Comparison of ENCODE assay signal across 8 mouse cellular contexts in the genomic region with DNA sequence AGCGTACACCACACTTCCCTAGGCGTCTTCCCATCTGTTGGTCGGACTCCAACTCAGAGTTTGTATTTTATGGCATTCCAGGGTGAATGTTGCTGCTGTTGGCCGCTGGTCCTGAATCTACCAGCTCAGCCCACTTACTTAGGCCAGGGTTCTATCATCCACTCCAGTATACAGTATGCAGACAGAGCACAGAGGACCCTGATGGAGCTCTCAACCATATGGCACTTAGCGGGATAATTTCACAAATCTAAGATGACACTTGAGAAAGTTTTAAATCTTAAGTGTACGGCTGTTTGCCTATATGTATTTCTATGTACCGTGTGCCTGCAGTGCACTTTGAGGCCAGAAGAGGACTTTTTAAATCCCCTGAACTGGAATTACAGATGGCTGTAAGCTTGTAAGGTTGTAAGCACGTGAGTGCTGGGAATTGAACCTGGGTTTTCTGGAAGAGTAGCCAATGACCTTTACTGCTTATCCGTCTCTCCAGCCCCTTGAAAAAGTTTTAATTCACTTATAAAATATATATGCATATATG. TPM values are rescaled to one million over a fixed set of nuclear protein-coding genes. Genes with fewer than 3 reads are reported as not detected.
DNase-seq lines count a peak whose midpoint lies in the region; ATAC-seq and TF ChIP-seq lines count a peak whose summit lies in the region.

No protein-coding gene starts in this region.

- 40% methylated on average over 9 of the region's 9 CpGs for WGBS in forebrain, embryonic 14.5 days
- WGBS in liver, postnatal 0 days (ENCODE audit: insufficient replicate concordance): 45% methylated on average over 9 of the region's 9 CpGs
- WGBS in thymus, adult 2 months: 54% methylated on average over 9 of the region's 9 CpGs

- peak overlapping the region; percentile 87 for H3K4me2 ChIP-seq in forebrain, embryonic 14.5 days (ENCODE audit: low read length)
- H3K4me2 ChIP-seq in liver, postnatal 0 days (ENCODE audit: low read depth, low read length): peak overlapping the region; percentile 82

- peak; percentile 35 for ATAC-seq in forebrain, embryonic 14.5 days
- ATAC-seq in liver, postnatal 0 days: no peak

- H3K27ac ChIP-seq in gastrocnemius, adult 2 months: peak overlapping the region; percentile 100
- peak overlapping the region; percentile 94; the same call in 1 of the 2 replicates for H3K27ac ChIP-seq in forebrain, embryonic 14.5 days (ENCODE audit: low read depth, low read length)
- peak overlapping the region; percentile 98 for H3K27ac ChIP-seq in liver, postnatal 0 days (ENCODE audit: low read depth)
- no peak overlapping the region for H3K27ac ChIP-seq in thymus, adult 2 months (ENCODE audit: control insufficient read depth, insufficient read depth, low read length)

- intact Hi-C loops in gastrocnemius, adult 2 months (cut with DNase I): loop anchor here (2.0 to 5.0 kb wide), 2 partner anchors 520 to 606 kb away; no protein-coding TSS in a partner anchor

- H3K9ac ChIP-seq in forebrain, embryonic 14.5 days (ENCODE audit: low read length): no peak overlapping the region; the same call in 1 of the 2 replicates
- peak overlapping the region; percentile 86 for H3K9ac ChIP-seq in liver, postnatal 0 days (replicated peaks)

- TF ChIP-seq CTCF in gastrocnemius, adult 2 months (IDR thresholded peaks at IDR 0.05): no peak
- no peak for TF ChIP-seq CTCF in liver, postnatal 0 days (IDR thresholded peaks at IDR 0.05; ENCODE audit: low read depth)
- TF ChIP-seq CTCF in thymus, adult 2 months (IDR thresholded peaks at IDR 0.05; ENCODE audit: borderline replicate concordance, control insufficient read depth, extremely low read depth, insufficient read depth, low read length, poor library complexity): no peak

- no peaks in the 10 kb centered on the region for H3K36me3 ChIP-seq in forebrain, embryonic 14.5 days (ENCODE audit: control insufficient read depth, insufficient read depth, low read length)
- no peaks in the 10 kb centered on the region; the same call in 1 of the 2 replicates for H3K36me3 ChIP-seq in liver, postnatal 0 days (replicated peaks; ENCODE audit: insufficient read depth, low read length)
- H3K36me3 ChIP-seq in thymus, adult 2 months (ENCODE audit: control insufficient read depth, insufficient read depth, low read length): no peaks in the 10 kb centered on the region

- TF ChIP-seq EP300 in liver, postnatal 0 days (IDR thresholded peaks at IDR 0.05; ENCODE audit: low read depth): no peak

- TF ChIP-seq POLR2A in thymus, adult 2 months (IDR thresholded peaks at IDR 0.05; ENCODE audit: control insufficient read depth, extremely low read depth, insufficient read depth, low read length, poor library complexity): no peak

- DNase-seq in gastrocnemius, adult 2 months: no peak
- no peak for DNase-seq in gastrocnemius, postnatal 25 days
- DNase-seq in CD4-positive helper T cell, adult 2 months (ENCODE audit: low read depth, low spot score): peak; percentile 45
- DNase-seq in forebrain, embryonic 14.5 days (ENCODE audit: low spot score): peak; percentile 41
- DNase-seq in liver, postnatal 0 days: no peak
- DNase-seq in thymus, adult 2 months: no peak
- DNase-seq in left cerebral cortex, adult 9 months (ENCODE audit: low spot score in 2 of 2): no peak
- no peak for DNase-seq in kidney, postnatal 4 days

- peak overlapping the region; percentile 87 for H3K4me3 ChIP-seq in gastrocnemius, adult 2 months
- H3K4me3 ChIP-seq in forebrain, embryonic 14.5 days (ENCODE audit: low read depth, low read length): peak overlapping the region; percentile 67; the same call in 1 of the 2 replicates
- H3K4me3 ChIP-seq in liver, postnatal 0 days (ENCODE audit: low read depth, low read length): peak overlapping the region; percentile 66; the same call in 1 of the 2 replicates
- H3K4me3 ChIP-seq in thymus, adult 2 months (ENCODE audit: control insufficient read depth, insufficient read depth, low read length): no peak overlapping the region

- no peaks in the 10 kb centered on the region for H3K9me3 ChIP-seq in forebrain, embryonic 14.5 days (replicated peaks; ENCODE audit: control insufficient read depth, low read length)
- H3K9me3 ChIP-seq in liver, postnatal 0 days (ENCODE audit: low read length): no peaks in the 10 kb centered on the region

- H3K27me3 ChIP-seq in forebrain, embryonic 14.5 days (replicated peaks; ENCODE audit: control insufficient read depth, insufficient read depth, low read length): no peaks in the 10 kb centered on the region
- H3K27me3 ChIP-seq in liver, postnatal 0 days (ENCODE audit: insufficient read depth, low read length): no peaks in the 10 kb centered on the region
- H3K27me3 ChIP-seq in thymus, adult 2 months (ENCODE audit: control insufficient read depth, insufficient read depth, low read length): no peaks in the 10 kb centered on the region

- H3K4me1 ChIP-seq in forebrain, embryonic 14.5 days (ENCODE audit: control insufficient read depth, insufficient read depth, low read length): peaks cover 23% of the 10 kb centered on the region
- peaks cover 28% of the 10 kb centered on the region for H3K4me1 ChIP-seq in liver, postnatal 0 days (ENCODE audit: insufficient read depth)
- H3K4me1 ChIP-seq in thymus, adult 2 months (replicated peaks; ENCODE audit: control insufficient read depth, insufficient read depth, low read length): peaks cover 28% of the 10 kb centered on the region

RNA-seq across cellular contexts. Expression of a gene that starts 20.3 kb away (rescaled TPM):
- 10 to 100 TPM; 25.7 to 46.6 TPM for total RNA-seq in gastrocnemius, adult 2 months (2021)
- 10 to 100 TPM; 23.0 to 27.2 TPM for total RNA-seq in gastrocnemius, postnatal 25 days (2021)
- polyA plus RNA-seq in forebrain, embryonic 14.5 days (2014; fragmentation: Nextera tagmentation; extraction: Ambion mirVana): 39.7 and 45.5 TPM in 2 replicates
- polyA plus RNA-seq in liver, postnatal 0 days (2015; fragmentation: Nextera tagmentation; extraction: Ambion mirVana): 42.0 and 45.7 TPM in 2 replicates
- 253 and 297 TPM in 2 replicates for polyA plus RNA-seq in thymus, adult 2 months (2012; rRNA removed)

Comparison
In these comparisons a context has a peak if more than half of its experiments do, and no peak if none do; other contexts are left out.
1. DNase-seq: peak in CD4-positive helper T cell, adult 2 months (single experiment) and forebrain, embryonic 14.5 days (single experiment); none in gastrocnemius, adult 2 months (single experiment), gastrocnemius, postnatal 25 days (single experiment), liver, postnatal 0 days (single experiment), thymus, adult 2 months (single experiment), left cerebral cortex, adult 9 months (0 of 2) and kidney, postnatal 4 days (0 of 2).